Mouse (Mus musculus): ENCODE measurements around the gene Gm10961. TPM values are rescaled to one million over a fixed set of nuclear protein-coding genes. Genes with fewer than 3 reads are reported as not detected.

Gm10961 gene
- polyA plus RNA-seq, 1 experiment = not detected

- Histone ChIP-seq H3K36me3 (ENCODE audit: control insufficient read depth, insufficient read depth) (peaks cover 16% of the 10 kb centered on the region), H3K4me3 (no peak overlapping the region), H3K79me2 (ENCODE audit: control insufficient read depth, insufficient read depth) (no peaks in the 10 kb centered on the region), H3K4me2 (ENCODE audit: low read depth) (no peak overlapping the region), H3ac (ENCODE audit: control insufficient read depth, insufficient read length) (no peak overlapping the region), H3K27me3 (ENCODE audit: control insufficient read depth, insufficient read depth, insufficient read length) (peaks cover under 1% of the 10 kb centered on the region)
- TF ChIP-seq USF1 (IDR thresholded peaks at IDR 0.05; ENCODE audit: low read depth) = no peak
- TF ChIP-seq TCF3 (IDR thresholded peaks at IDR 0.05; ENCODE audit: insufficient read length, low read depth) = no peak
- no peak for TF ChIP-seq POLR2A (IDR thresholded peaks at IDR 0.05; ENCODE audit: insufficient read length, low read depth)
- TF ChIP-seq MAX (IDR thresholded peaks at IDR 0.05; ENCODE audit: low read depth) = no peak
These were observed 21.7 kb upstream of the Gm10961 start for GRCm38 (mm10) chr3:107609376-107609775.

- H3K27me3 ChIP-seq (ENCODE audit: control insufficient read depth, insufficient read depth, insufficient read length) = no peaks in the 10 kb centered on the region
- no peak for TF ChIP-seq TCF12 (IDR thresholded peaks at IDR 0.05; ENCODE audit: insufficient read depth, poor library complexity, severe bottlenecking)
- TF ChIP-seq REST (IDR thresholded peaks at IDR 0.05; ENCODE audit: insufficient read depth, insufficient read length) = no peak
- no peak for TF ChIP-seq CEBPB (IDR thresholded peaks at IDR 0.05; ENCODE audit: insufficient read depth, poor library complexity, severe bottlenecking)
- TF ChIP-seq MAX (IDR thresholded peaks at IDR 0.05; ENCODE audit: low read depth) = no peak
- TF ChIP-seq SRF (IDR thresholded peaks at IDR 0.05; ENCODE audit: control insufficient read depth, insufficient read length, low read depth) = no peak
- no peak for TF ChIP-seq E2F4 (IDR thresholded peaks at IDR 0.05; ENCODE audit: insufficient read depth)
- TF ChIP-seq POLR2A (IDR thresholded peaks at IDR 0.05; ENCODE audit: insufficient read length, low read depth) = no peak
- TF ChIP-seq POLR2AphosphoS2 (IDR thresholded peaks at IDR 0.05; ENCODE audit: insufficient read length, low read depth) = no peak
- TF ChIP-seq USF1 (IDR thresholded peaks at IDR 0.05; ENCODE audit: low read depth) = no peak
- TF ChIP-seq MYOG (IDR thresholded peaks at IDR 0.05; ENCODE audit: control insufficient read depth in 1 of 3, insufficient read depth in 1 of 3, insufficient read length in 2 of 3, low read depth in 2 of 3) = no peak
- TF ChIP-seq TCF3 (IDR thresholded peaks at IDR 0.05; ENCODE audit: insufficient read length, low read depth) = no peak
- no peak for TF ChIP-seq MYOD1 (IDR thresholded peaks at IDR 0.05; ENCODE audit: control insufficient read depth in 1 of 3, insufficient read length in 2 of 3, low read depth in 2 of 3)
- H3K4me3 ChIP-seq = no peak overlapping the region
- no peak overlapping the region for H3ac ChIP-seq (ENCODE audit: control insufficient read depth, insufficient read length)
- no peaks in the 10 kb centered on the region for H3K79me2 ChIP-seq (ENCODE audit: control insufficient read depth, insufficient read depth)
- H3K36me3 ChIP-seq (ENCODE audit: control insufficient read depth, insufficient read depth) = peaks cover 33% of the 10 kb centered on the region
- no peak overlapping the region for H3K4me2 ChIP-seq (ENCODE audit: low read depth)
These were observed 19.7 kb upstream of the Gm10961 start for GRCm38 (mm10) chr3:107611394-107611793.

DNA sequence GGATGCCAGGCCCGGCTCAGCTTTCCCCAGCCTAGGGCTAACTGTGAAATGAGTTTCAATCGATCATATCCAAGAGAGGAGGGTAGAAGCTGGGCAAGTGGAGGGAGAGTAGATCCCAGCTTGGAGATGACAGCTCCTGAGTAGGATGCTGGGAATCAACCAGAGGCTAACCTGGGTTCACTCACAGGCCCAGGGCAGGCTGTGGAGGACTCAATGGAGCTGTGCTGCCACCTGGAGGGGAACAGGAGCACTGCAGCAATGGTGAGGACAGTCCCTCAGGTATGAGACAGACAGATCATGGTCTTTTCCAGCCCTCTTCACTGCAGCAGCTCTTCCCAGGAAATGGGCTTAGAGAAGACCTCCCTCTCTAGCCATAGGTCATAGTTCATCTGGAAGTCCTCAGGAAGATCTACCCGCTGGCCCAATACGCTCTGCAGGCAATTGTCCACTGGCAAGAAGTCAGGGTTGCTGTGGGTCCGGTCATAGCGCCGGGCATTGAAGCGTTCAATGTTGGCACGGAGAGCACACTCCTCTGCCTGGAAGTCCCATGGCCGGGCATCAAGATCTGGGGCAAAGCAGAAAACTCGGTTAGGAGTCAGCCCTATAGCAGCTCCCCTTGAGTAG, 18.1 kb upstream of the Gm10961 start:
- Histone ChIP-seq H3ac (ENCODE audit: control insufficient read depth, insufficient read length) (no peak overlapping the region), H3K36me3 (ENCODE audit: control insufficient read depth, insufficient read depth) (peaks cover 44% of the 10 kb centered on the region), H3K4me3 (no peak overlapping the region), H3K27me3 (ENCODE audit: control insufficient read depth, insufficient read depth, insufficient read length) (no peaks in the 10 kb centered on the region), H3K79me2 (ENCODE audit: control insufficient read depth, insufficient read depth) (no peaks in the 10 kb centered on the region), H3K4me2 (ENCODE audit: low read depth) (no peak overlapping the region)
- TF ChIP-seq SRF (IDR thresholded peaks at IDR 0.05; ENCODE audit: control insufficient read depth, insufficient read length, low read depth) (no peak), TCF3 (IDR thresholded peaks at IDR 0.05; ENCODE audit: insufficient read length, low read depth) (no peak), MAX (IDR thresholded peaks at IDR 0.05; ENCODE audit: low read depth) (no peak), MYOD1 (IDR thresholded peaks at IDR 0.05; ENCODE audit: control insufficient read depth in 1 of 3, insufficient read length in 2 of 3, low read depth in 2 of 3) (no peak), MYOG (IDR thresholded peaks at IDR 0.05; ENCODE audit: control insufficient read depth in 1 of 3, insufficient read depth in 1 of 3, insufficient read length in 2 of 3, low read depth in 2 of 3) (no peak), TCF12 (IDR thresholded peaks at IDR 0.05; ENCODE audit: insufficient read depth, poor library complexity, severe bottlenecking) (no peak), E2F4 (IDR thresholded peaks at IDR 0.05; ENCODE audit: insufficient read depth) (no peak), POLR2AphosphoS2 (IDR thresholded peaks at IDR 0.05; ENCODE audit: insufficient read length, low read depth) (no peak), REST (IDR thresholded peaks at IDR 0.05; ENCODE audit: insufficient read depth, insufficient read length) (no peak), USF1 (IDR thresholded peaks at IDR 0.05; ENCODE audit: low read depth) (no peak), CEBPB (IDR thresholded peaks at IDR 0.05; ENCODE audit: insufficient read depth, poor library complexity, severe bottlenecking) (no peak), POLR2A (IDR thresholded peaks at IDR 0.05; ENCODE audit: insufficient read length, low read depth) (no peak)

- no peak overlapping the region for H3K4me2 ChIP-seq (ENCODE audit: low read depth)
These were observed 13.3 kb upstream of the Gm10961 start for GRCm38 (mm10) chr3:107617800-107618199.

More at GRCm38 (mm10) chr3:107617800-107618199, 13.3 kb upstream of the Gm10961 start:
- H3K79me2 ChIP-seq (ENCODE audit: control insufficient read depth, insufficient read depth) = no peaks in the 10 kb centered on the region
- H3ac ChIP-seq (ENCODE audit: control insufficient read depth, insufficient read length) = no peak overlapping the region
- no peak overlapping the region for H3K4me3 ChIP-seq
- peaks cover 68% of the 10 kb centered on the region for H3K36me3 ChIP-seq (ENCODE audit: control insufficient read depth, insufficient read depth)
- H3K27me3 ChIP-seq (ENCODE audit: control insufficient read depth, insufficient read depth, insufficient read length) = no peaks in the 10 kb centered on the region
- TF ChIP-seq MYOD1 (IDR thresholded peaks at IDR 0.05; ENCODE audit: control insufficient read depth in 1 of 3, insufficient read length in 2 of 3, low read depth in 2 of 3) = no peak
- TF ChIP-seq USF1 (IDR thresholded peaks at IDR 0.05; ENCODE audit: low read depth) = no peak
- no peak for TF ChIP-seq E2F4 (IDR thresholded peaks at IDR 0.05; ENCODE audit: insufficient read depth)
- no peak for TF ChIP-seq CEBPB (IDR thresholded peaks at IDR 0.05; ENCODE audit: insufficient read depth, poor library complexity, severe bottlenecking)
- TF ChIP-seq POLR2A (IDR thresholded peaks at IDR 0.05; ENCODE audit: insufficient read length, low read depth) = no peak
- TF ChIP-seq POLR2AphosphoS2 (IDR thresholded peaks at IDR 0.05; ENCODE audit: insufficient read length, low read depth) = no peak
- no peak for TF ChIP-seq TCF12 (IDR thresholded peaks at IDR 0.05; ENCODE audit: insufficient read depth, poor library complexity, severe bottlenecking)
- no peak for TF ChIP-seq MAX (IDR thresholded peaks at IDR 0.05; ENCODE audit: low read depth)
- TF ChIP-seq SRF (IDR thresholded peaks at IDR 0.05; ENCODE audit: control insufficient read depth, insufficient read length, low read depth) = no peak
- no peak for TF ChIP-seq TCF3 (IDR thresholded peaks at IDR 0.05; ENCODE audit: insufficient read length, low read depth)
- no peak for TF ChIP-seq MYOG (IDR thresholded peaks at IDR 0.05; ENCODE audit: control insufficient read depth in 1 of 3, insufficient read depth in 1 of 3, insufficient read length in 2 of 3, low read depth in 2 of 3)
- no peak for TF ChIP-seq REST (IDR thresholded peaks at IDR 0.05; ENCODE audit: insufficient read depth, insufficient read length)

Data from myocyte (in vitro differentiated cells).